Mouse (Mus musculus) neural tube, embryonic 13.5 days (tissue): ENCODE results near the gene Arhgef1. TPM values are rescaled to one million over a fixed set of nuclear protein-coding genes. Genes with fewer than 3 reads are reported as not detected.

Source experiments
- ATAC-seq: fragments of 200-750 bp; cut with Nextera tagmentation; 2 replicates; pipeline ENCODE4 v1.8.0; 2017; ENCODE audit warnings: low read depth, mild to moderate bottlenecking, moderate TSS enrichment, moderate library complexity
- H3K27ac ChIP-seq: fragments of 300-500 bp; sonication (generic); replicated peaks from 2 replicates; pipeline ENCODE4 v1.5.1; 2015; ENCODE audit warnings: moderate library complexity, mild to moderate bottlenecking, inconsistent platforms
- H3K27me3 ChIP-seq: fragments of 300-500 bp; sonication (generic); 2 replicates; pipeline ENCODE4 v1.6.1; 2015; ENCODE audit warnings: mild to moderate bottlenecking, inconsistent platforms
- H3K36me3 ChIP-seq: fragments of 300-500 bp; sonication (generic); 2 replicates; pipeline ENCODE4 v1.6.1; 2015; ENCODE audit warnings: mild to moderate bottlenecking, inconsistent platforms
- H3K4me1 ChIP-seq: fragments of 300-500 bp; sonication (generic); replicated peaks from 2 replicates; pipeline ENCODE4 v1.6.1; 2015; ENCODE audit warnings: inconsistent platforms
- H3K4me2 ChIP-seq: fragments of 300-500 bp; sonication (generic); 2 replicates; pipeline ENCODE4 v1.6.1; 2015; ENCODE audit warnings: inconsistent platforms, mild to moderate bottlenecking, moderate library complexity
- H3K4me3 ChIP-seq: fragments of 300-500 bp; sonication (generic); 2 replicates; pipeline ENCODE4 v1.5.1; 2015; ENCODE audit warnings: mild to moderate bottlenecking, inconsistent platforms
- H3K9ac ChIP-seq: fragments of 300-500 bp; sonication (generic); 2 replicates; pipeline ENCODE4 v1.6.1; 2015; ENCODE audit warnings: moderate library complexity, mild to moderate bottlenecking, inconsistent platforms
- H3K9me3 ChIP-seq: fragments of 300-500 bp; sonication (generic); 2 replicates; pipeline ENCODE4 v1.6.1; 2016; ENCODE audit warnings: inconsistent platforms
- WGBS: fragments of 180-500 bp; shearing (Covaris S2); methylation state at CpG from one replicate; pipeline ENCODE4 v1.1.7; 2015; 5-methylcytosine and 5-hydroxymethylcytosine counted together
- polyA plus RNA-seq: library from polyadenylated mRNA; unstranded; fragments of >200 nt; fragmentation: Nextera tagmentation; extraction: Ambion mirVana; gene quantifications from 2 replicates; pipeline ENCODE4 v1.2.1, GENCODE M21; 2015

Gene Arhgef1
- polyA plus RNA-seq, 1 experiment from 2014 or later, result 61.9 TPM

GRCm38 (mm10) chr7:24912480-24912879 lies 9.8 kb downstream of the Arhgef1 start:
- H3K9me3 ChIP-seq, result no peaks in the 10 kb centered on the region
- H3K4me1 ChIP-seq, result no peaks in the 10 kb centered on the region
- no peak overlapping the region for H3K9ac ChIP-seq
- H3K4me2 ChIP-seq, result no peak overlapping the region
- H3K27ac ChIP-seq, result no peak overlapping the region
- H3K36me3 ChIP-seq, result peaks cover 52% of the 10 kb centered on the region
- 91% methylated on average over 14 of the region's 14 CpGs for WGBS
- H3K4me3 ChIP-seq, result no peak overlapping the region
- no peak for ATAC-seq
- no peaks in the 10 kb centered on the region for H3K27me3 ChIP-seq

GRCm38 (mm10) chr7:24918763-24919323 lies 16.1 kb downstream of the Arhgef1 start:
- Histone ChIP-seq H3K4me3 (no peak overlapping the region), H3K36me3 (peaks cover 74% of the 10 kb centered on the region), H3K9ac (no peak overlapping the region), H3K27me3 (no peaks in the 10 kb centered on the region), H3K4me1 (no peaks in the 10 kb centered on the region), H3K4me2 (no peak overlapping the region), H3K9me3 (no peaks in the 10 kb centered on the region), H3K27ac (no peak overlapping the region)
- no peak for ATAC-seq
- 93% methylated on average over 20 of the region's 20 CpGs for WGBS

GRCm38 (mm10) chr7:24919728-24920127 lies 17.0 kb downstream of the Arhgef1 start:
- Histone ChIP-seq H3K9me3 (no peaks in the 10 kb centered on the region), H3K4me3 (no peak overlapping the region), H3K27me3 (no peaks in the 10 kb centered on the region), H3K36me3 (peaks cover 82% of the 10 kb centered on the region), H3K27ac (no peak overlapping the region), H3K9ac (no peak overlapping the region), H3K4me1 (no peaks in the 10 kb centered on the region), H3K4me2 (no peak overlapping the region)
- no peak for ATAC-seq
- 89% methylated on average over 9 of the region's 9 CpGs for WGBS

- 47% methylated on average over 6 of the region's 6 CpGs for WGBS
- no peak overlapping the region for H3K4me2 ChIP-seq
- H3K27me3 ChIP-seq, result peaks cover 77% of the 10 kb centered on the region
- ATAC-seq, result no peak
- H3K9me3 ChIP-seq, result no peaks in the 10 kb centered on the region
- H3K27ac ChIP-seq, result no peak overlapping the region
- H3K4me1 ChIP-seq, result peaks cover 33% of the 10 kb centered on the region
- H3K9ac ChIP-seq, result no peak overlapping the region
- no peak overlapping the region for H3K4me3 ChIP-seq
- H3K36me3 ChIP-seq, result peaks cover 20% of the 10 kb centered on the region
These were observed 27.8 kb downstream of the Arhgef1 start for GRCm38 (mm10) chr7:24930475-24930874.

GRCm38 (mm10) chr7:24931651-24932050 lies 28.9 kb downstream of the Arhgef1 start:
- no peak for ATAC-seq
- H3K4me1 ChIP-seq, result peaks cover 33% of the 10 kb centered on the region
- H3K27me3 ChIP-seq, result peaks cover 89% of the 10 kb centered on the region
- no peak overlapping the region for H3K9ac ChIP-seq
- no peak overlapping the region for H3K27ac ChIP-seq
- H3K4me3 ChIP-seq, result no peak overlapping the region
- H3K9me3 ChIP-seq, result no peaks in the 10 kb centered on the region
- WGBS, result under 1% methylated on average over 15 of the region's 15 CpGs
- H3K4me2 ChIP-seq, result no peak overlapping the region
- peaks cover 9% of the 10 kb centered on the region for H3K36me3 ChIP-seq

- Histone ChIP-seq H3K36me3 (no peaks in the 10 kb centered on the region), H3K27me3 (peaks cover 100% of the 10 kb centered on the region), H3K27ac (no peak overlapping the region), H3K9me3 (no peaks in the 10 kb centered on the region), H3K4me1 (peaks cover 26% of the 10 kb centered on the region), H3K4me3 (no peak overlapping the region), H3K9ac (no peak overlapping the region), H3K4me2 (no peak overlapping the region)
- WGBS, result 8% methylated on average over 6 of the region's 6 CpGs
- ATAC-seq, result no peak
These were observed 40.9 kb downstream of the Arhgef1 start for GRCm38 (mm10) chr7:24943641-24944040.

- Histone ChIP-seq H3K9ac (peak within 1 kb of the TSS; percentile 60), H3K4me1 (peaks cover 34% of the 10 kb centered on the region), H3K36me3 (no peaks in the 10 kb centered on the region), H3K9me3 (no peaks in the 10 kb centered on the region), H3K4me2 (peak within 1 kb of the TSS; percentile 61), H3K27ac (no peak within 1 kb of the TSS), H3K4me3 (peak within 1 kb of the TSS; percentile 35), H3K27me3 (peaks cover 100% of the 10 kb centered on the region)
- no peak for ATAC-seq
- WGBS, result under 1% methylated on average over 60 of the region's 72 CpGs
These were observed 41.7 kb downstream of the Arhgef1 start, which contains the start of gene Gm4881 for GRCm38 (mm10) chr7:24944257-24944950. Gene Gm4881, minus strand, starts transcription at chr7:24944494.

- H3K4me2 ChIP-seq, result no peak overlapping the region
- H3K27ac ChIP-seq, result no peak overlapping the region
- peaks cover 55% of the 10 kb centered on the region for H3K4me1 ChIP-seq
- H3K9me3 ChIP-seq, result no peaks in the 10 kb centered on the region
- H3K9ac ChIP-seq, result no peak overlapping the region
- H3K4me3 ChIP-seq, result no peak overlapping the region
- WGBS, result 4% methylated on average over 7 of the region's 7 CpGs
- peaks cover 99% of the 10 kb centered on the region for H3K27me3 ChIP-seq
- no peak for ATAC-seq
- H3K36me3 ChIP-seq, result no peaks in the 10 kb centered on the region
These were observed 44.8 kb downstream of the Arhgef1 start for GRCm38 (mm10) chr7:24947316-24948048.

- peak overlapping the region; percentile 39 for H3K4me2 ChIP-seq
- no peak for ATAC-seq
These were observed 46.1 kb downstream of the Arhgef1 start for GRCm38 (mm10) chr7:24948774-24949173.

GRCm38 (mm10) chr7:24949958-24950623 lies 47.4 kb downstream of the Arhgef1 start:
- Histone ChIP-seq H3K4me2 (no peak overlapping the region), H3K27me3 (peaks cover 97% of the 10 kb centered on the region), H3K27ac (no peak overlapping the region), H3K9ac (no peak overlapping the region), H3K9me3 (no peaks in the 10 kb centered on the region), H3K36me3 (no peaks in the 10 kb centered on the region), H3K4me3 (no peak overlapping the region), H3K4me1 (peaks cover 61% of the 10 kb centered on the region)
- peak; percentile 10; the same call in 1 of the 2 replicates for ATAC-seq
- 0% methylated on average over 8 of the region's 8 CpGs for WGBS

More at GRCm38 (mm10) chr7:24948774-24949173, 46.1 kb downstream of the Arhgef1 start:
- peaks cover 99% of the 10 kb centered on the region for H3K27me3 ChIP-seq
- no peak overlapping the region for H3K27ac ChIP-seq
- H3K4me3 ChIP-seq, result peak overlapping the region; percentile 9; the same call in 1 of the 2 replicates
- peaks cover 59% of the 10 kb centered on the region for H3K4me1 ChIP-seq
- no peaks in the 10 kb centered on the region for H3K9me3 ChIP-seq
- no peaks in the 10 kb centered on the region for H3K36me3 ChIP-seq
- peak overlapping the region; percentile 61 for H3K9ac ChIP-seq
- WGBS, result 2% methylated on average over 28 of the region's 29 CpGs

GRCm38 (mm10) chr7:24953966-24954365 lies 51.3 kb downstream of the Arhgef1 start:
- ATAC-seq, result 0 out of 2 replicates have a peak, but pooled peaks have one; percentile 16
- Histone ChIP-seq H3K4me3 (peak overlapping the region; percentile 33), H3K27me3 (peaks cover 82% of the 10 kb centered on the region), H3K4me2 (peak overlapping the region; percentile 56), H3K36me3 (no peaks in the 10 kb centered on the region), H3K4me1 (peaks cover 54% of the 10 kb centered on the region), H3K9ac (peak overlapping the region; percentile 61), H3K27ac (no peak overlapping the region), H3K9me3 (no peaks in the 10 kb centered on the region)
- WGBS, result 1% methylated on average over 23 of the region's 24 CpGs

GRCm38 (mm10) chr7:24954450-24954849 lies 51.7 kb downstream of the Arhgef1 start:
- H3K27me3 ChIP-seq, result peaks cover 77% of the 10 kb centered on the region
- peak overlapping the region; percentile 61 for H3K9ac ChIP-seq
- no peak overlapping the region for H3K27ac ChIP-seq
- WGBS, result 1% methylated on average over 29 of the region's 30 CpGs
- peak overlapping the region; percentile 56 for H3K4me2 ChIP-seq
- H3K9me3 ChIP-seq, result no peaks in the 10 kb centered on the region
- H3K36me3 ChIP-seq, result no peaks in the 10 kb centered on the region
- peak overlapping the region; percentile 33 for H3K4me3 ChIP-seq
- ATAC-seq, result peak; percentile 19
- peaks cover 49% of the 10 kb centered on the region for H3K4me1 ChIP-seq
